Mouse (Mus musculus) thymus, postnatal 4 days (tissue): ENCODE data around the gene Tusc1.

Experiments
- DNase-seq: peaks from one replicate; pipeline ENCODE4 v3.0.0; 2021

Tusc1 gene

DNA sequence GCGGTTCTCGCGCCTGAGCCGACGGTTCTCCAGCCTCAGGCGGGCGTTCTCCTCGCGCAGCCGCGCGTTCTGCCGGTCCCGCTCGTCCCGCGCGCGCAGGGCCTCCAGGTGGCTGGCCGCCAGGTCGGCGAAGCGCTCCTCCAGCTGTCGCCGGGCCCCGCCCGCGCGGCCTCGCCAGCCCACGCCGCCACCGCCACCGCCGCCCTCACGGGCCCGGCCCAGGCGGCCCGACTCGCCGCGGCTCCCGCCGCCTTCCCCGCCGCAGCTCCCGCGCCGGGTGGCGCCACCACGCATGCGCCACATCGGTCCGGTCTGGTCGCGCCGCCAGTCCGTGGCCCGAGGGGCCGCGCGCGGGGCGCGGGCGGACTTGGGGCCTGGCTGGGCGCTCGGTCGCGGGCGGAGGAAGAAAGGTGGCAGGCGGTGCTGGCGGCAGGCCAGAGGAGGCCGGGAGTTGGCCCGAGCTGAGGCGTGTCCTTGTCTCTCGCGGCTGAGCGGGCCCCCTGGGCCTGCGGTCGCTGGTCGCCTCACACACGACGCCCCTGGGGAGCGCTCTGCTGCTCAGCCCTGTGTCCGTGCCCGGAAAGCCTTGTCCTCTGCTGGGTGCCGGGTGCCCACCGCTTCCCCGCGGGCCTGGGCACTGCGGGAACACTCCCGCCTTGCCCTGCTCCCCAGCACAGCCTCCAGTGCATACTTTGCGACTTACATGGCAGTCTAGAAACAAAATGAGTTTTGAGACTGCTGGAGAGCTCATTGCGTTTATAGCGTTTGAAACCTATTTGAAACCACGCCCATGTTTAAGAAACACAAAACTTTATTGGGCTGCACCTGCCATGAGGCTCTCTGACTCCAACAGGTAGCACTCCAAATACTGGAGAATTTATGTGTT is at the start of gene Tusc1:
Gene Tusc1 (minus strand): TSS at position 394 of the 886 bp plus-strand sequence.
- DNase-seq, result peak; percentile 71

DNA sequence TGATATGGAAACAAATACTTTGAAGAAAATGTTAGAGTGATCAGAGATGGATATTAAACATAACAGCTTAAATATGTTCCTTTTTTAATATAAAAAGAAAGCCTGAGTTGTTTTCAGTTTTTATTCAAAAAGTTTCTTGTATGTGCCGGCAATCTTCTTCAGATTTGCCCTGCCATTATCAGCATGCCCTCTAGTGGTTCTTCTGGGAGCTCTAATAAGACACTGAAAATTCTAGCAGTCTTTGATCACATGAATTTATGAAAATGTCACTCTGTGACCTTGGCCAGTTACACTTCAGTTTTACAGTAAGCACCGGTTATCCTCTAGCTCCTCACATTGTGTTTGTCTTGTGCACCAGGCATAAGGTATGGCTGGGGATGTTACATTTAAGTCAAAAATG is 17.6 kb upstream of the Tusc1 start:
- DNase-seq, result no peak

DNA sequence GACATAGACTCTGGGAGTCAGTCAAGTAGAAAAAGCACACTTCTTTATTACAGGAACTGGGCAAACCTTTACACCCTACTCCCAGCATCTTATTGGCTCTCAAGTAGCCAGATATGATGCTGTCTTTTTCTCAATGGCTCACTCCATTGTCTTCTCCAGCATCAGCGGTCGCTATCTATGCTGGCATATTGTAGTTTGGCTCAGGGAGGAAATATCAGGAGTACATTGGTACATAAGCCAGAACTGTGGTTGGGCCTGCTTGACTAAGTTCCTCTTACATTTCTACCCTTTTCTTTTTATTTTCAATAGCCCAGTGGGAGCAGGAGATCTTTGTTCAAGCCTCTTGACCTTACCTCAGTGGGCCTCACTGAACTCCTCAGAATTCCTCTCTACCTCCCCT is 9.0 kb upstream of the Tusc1 start:
- no peak for DNase-seq

DNA sequence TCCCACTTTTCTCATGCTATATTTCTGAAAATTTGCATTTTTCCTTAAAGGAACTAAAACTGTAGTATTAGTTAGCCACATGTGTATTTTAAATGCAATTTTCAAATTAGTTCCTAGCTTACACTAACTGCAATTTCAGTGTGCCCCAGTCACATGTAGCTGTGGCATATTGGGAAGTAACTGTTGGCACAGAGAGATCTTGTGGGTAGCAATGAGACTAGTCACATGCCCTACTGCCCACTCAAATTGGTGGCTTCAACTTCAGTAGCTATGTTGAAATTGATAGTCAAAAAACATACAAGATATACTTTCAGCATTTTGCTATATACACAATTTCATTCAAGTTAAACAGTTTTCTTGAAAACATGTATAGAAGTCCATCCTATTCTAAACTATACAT is 6.3 kb upstream of the Tusc1 start:
- DNase-seq, result no peak

DNA sequence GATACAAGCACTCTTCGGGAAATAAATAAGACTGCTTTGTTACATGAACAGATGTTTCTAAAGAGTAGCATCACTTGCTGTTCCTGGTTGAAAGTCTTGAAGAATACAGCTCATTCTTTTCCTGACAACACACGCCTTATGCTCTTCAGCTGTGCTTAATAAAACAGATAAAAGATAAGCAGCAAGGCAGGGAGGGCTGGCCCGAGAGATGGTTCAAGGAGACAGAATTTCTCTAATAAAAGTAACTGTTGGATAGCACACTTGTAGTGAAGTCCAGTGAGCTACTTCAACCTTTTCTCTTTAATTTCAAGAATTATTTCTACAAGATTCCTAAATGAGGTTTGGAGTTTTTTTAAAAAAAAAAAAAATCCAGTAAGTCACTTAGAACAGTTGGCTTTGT is 2.7 kb upstream of the Tusc1 start:
- DNase-seq, result no peak

DNA sequence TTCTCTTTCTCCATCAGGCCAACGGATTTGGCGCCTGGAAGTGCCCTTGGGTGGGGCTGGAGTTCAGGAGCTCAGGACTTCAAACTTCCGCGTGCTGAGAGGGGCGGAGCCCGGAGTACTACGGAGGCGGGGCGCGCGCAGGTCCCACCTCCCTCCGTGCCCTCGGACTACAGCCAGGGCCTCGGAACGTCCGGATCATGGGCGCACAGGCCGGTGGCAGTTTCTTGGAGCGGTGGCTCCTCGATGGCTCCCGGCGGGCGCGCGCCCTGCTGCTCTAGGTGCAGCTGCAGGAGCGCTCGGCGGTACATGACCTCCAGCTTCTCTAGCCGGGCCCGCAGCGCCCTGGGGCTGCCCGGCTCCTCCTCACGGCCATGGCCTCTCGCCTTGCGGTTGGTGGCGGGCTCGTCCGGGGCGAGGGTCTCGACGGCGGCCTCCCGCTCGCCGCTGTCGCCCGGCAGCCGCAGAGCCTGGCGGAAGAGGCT is 634 bp downstream of the Tusc1 start:
- DNase-seq, result peak; percentile 82

DNA sequence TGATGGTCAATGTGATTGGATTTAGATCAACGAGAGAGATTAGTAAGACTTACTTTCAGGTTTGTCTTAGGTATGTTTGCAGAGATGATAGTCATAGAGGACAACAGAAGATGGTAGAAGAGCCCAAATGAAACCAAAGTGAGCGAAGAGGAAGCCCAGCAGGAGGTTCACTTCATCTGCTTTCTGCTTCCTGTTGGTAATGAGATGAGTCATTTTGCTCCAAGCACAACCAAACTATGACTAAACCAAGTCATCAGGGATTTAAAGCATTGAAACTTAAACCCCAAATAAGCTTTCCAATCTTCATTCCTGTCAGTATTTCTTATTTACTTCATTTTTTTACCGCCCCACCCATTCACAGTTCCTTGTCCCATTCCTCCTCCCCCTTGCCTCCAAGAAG is 27.8 kb downstream of the Tusc1 start:
- no peak for DNase-seq

DNA sequence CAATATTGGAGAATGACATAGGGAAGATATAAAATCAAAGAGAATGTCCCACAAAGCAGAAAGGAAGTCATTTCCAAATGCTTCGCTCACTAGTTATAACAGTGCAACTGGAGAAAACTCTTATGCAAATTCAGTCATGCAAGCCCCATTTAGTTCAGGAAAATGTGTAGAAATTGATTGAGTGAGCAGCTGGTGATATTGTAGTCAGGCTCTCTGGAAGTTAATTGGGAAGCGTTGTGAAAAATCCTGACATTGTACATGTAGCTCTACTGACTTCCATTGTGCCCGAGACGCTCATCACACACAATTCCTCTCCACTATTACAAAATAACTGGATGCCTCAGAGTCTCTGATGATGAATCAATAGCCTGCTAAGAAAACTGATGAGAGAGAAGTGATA is 49.2 kb downstream of the Tusc1 start:
- DNase-seq, result no peak
